ENCODE assay signal across 7 mouse cellular contexts in genomic region chr3:127553720-127554043, GRCm38 (mm10). TPM values are rescaled to one million over a fixed set of nuclear protein-coding genes. Genes with fewer than 3 reads are reported as not detected.
DNase-seq lines count a peak whose midpoint lies in the region; ATAC-seq lines count a peak whose summit lies in the region.

No protein-coding gene starts in this region.

- ATAC-seq in neural tube, embryonic 11.5 days (ENCODE audit: insufficient read depth, low FRiP score, low TSS enrichment) = no peak
- no peak for ATAC-seq in forebrain, embryonic 13.5 days
- ATAC-seq in liver, embryonic 13.5 days (ENCODE audit: low read depth) = no peak
- ATAC-seq in stomach, embryonic 16.5 days (ENCODE audit: insufficient read depth, low FRiP score) = no peak

- peaks cover 5% of the 10 kb centered on the region; the same call in 1 of the 2 replicates for H3K36me3 ChIP-seq in neural tube, embryonic 11.5 days (ENCODE audit: control insufficient read depth, insufficient read depth, low read length)
- H3K36me3 ChIP-seq in forebrain, embryonic 13.5 days (ENCODE audit: poor library complexity, severe bottlenecking) = peaks cover 22% of the 10 kb centered on the region
- peaks cover 31% of the 10 kb centered on the region for H3K36me3 ChIP-seq in liver, embryonic 13.5 days
- H3K36me3 ChIP-seq in stomach, embryonic 16.5 days (ENCODE audit: control insufficient read depth, insufficient read depth, low read length) = no peaks in the 10 kb centered on the region

- H3K4me2 ChIP-seq in neural tube, embryonic 11.5 days (ENCODE audit: low read depth) = peak overlapping the region; percentile 64
- peak overlapping the region; percentile 68 for H3K4me2 ChIP-seq in forebrain, embryonic 13.5 days
- H3K4me2 ChIP-seq in liver, embryonic 13.5 days = peak overlapping the region; percentile 83
- H3K4me2 ChIP-seq in stomach, embryonic 16.5 days (ENCODE audit: low read depth, low read length) = peak overlapping the region; percentile 71

- H3K27ac ChIP-seq in neural tube, embryonic 11.5 days (ENCODE audit: low read depth, low read length) = no peak overlapping the region
- no peak overlapping the region; the same call in 1 of the 2 replicates for H3K27ac ChIP-seq in forebrain, embryonic 13.5 days
- peak overlapping the region; percentile 71 for H3K27ac ChIP-seq in liver, embryonic 13.5 days
- H3K27ac ChIP-seq in stomach, embryonic 16.5 days (ENCODE audit: low read length) = peak overlapping the region; percentile 60

- DNase-seq in neural tube, embryonic 11.5 days (ENCODE audit: low spot score) = no peak
- no peak for DNase-seq in neural tube, embryonic 10.5 days (ENCODE audit: extremely low spot score, low spot score)
- DNase-seq in liver, embryonic 13.5 days = no peak
- no peak for DNase-seq in adrenal gland, adult 8-10 months
- DNase-seq in embryo, embryonic 11 days = no peak

- H3K9ac ChIP-seq in neural tube, embryonic 11.5 days (ENCODE audit: low read length) = peak overlapping the region; percentile 64
- peak overlapping the region; percentile 66 for H3K9ac ChIP-seq in forebrain, embryonic 13.5 days
- peak overlapping the region; percentile 87 for H3K9ac ChIP-seq in liver, embryonic 13.5 days
- H3K9ac ChIP-seq in stomach, embryonic 16.5 days (ENCODE audit: low read length) = peak overlapping the region; percentile 76

- WGBS in neural tube, embryonic 11.5 days = 2% methylated on average over 4 of the region's 4 CpGs
- 0% methylated on average over 4 of the region's 4 CpGs for WGBS in forebrain, embryonic 13.5 days
- WGBS in liver, embryonic 13.5 days (ENCODE audit: insufficient replicate concordance) = 1% methylated on average over 4 of the region's 4 CpGs
- under 1% methylated on average over 4 of the region's 4 CpGs for WGBS in stomach, embryonic 16.5 days

- H3K4me1 ChIP-seq in neural tube, embryonic 11.5 days (ENCODE audit: control insufficient read depth, insufficient read depth, low read length) = peaks cover 3% of the 10 kb centered on the region; the same call in 1 of the 2 replicates
- peaks cover 21% of the 10 kb centered on the region for H3K4me1 ChIP-seq in forebrain, embryonic 13.5 days
- H3K4me1 ChIP-seq in liver, embryonic 13.5 days (replicated peaks) = peaks cover 17% of the 10 kb centered on the region
- H3K4me1 ChIP-seq in stomach, embryonic 16.5 days (ENCODE audit: control insufficient read depth, insufficient read depth, low read length) = peaks cover 8% of the 10 kb centered on the region

- H3K27me3 ChIP-seq in neural tube, embryonic 11.5 days (ENCODE audit: control insufficient read depth, insufficient read depth, low read length) = no peaks in the 10 kb centered on the region
- H3K27me3 ChIP-seq in forebrain, embryonic 13.5 days = no peaks in the 10 kb centered on the region
- H3K27me3 ChIP-seq in liver, embryonic 13.5 days = no peaks in the 10 kb centered on the region
- no peaks in the 10 kb centered on the region for H3K27me3 ChIP-seq in stomach, embryonic 16.5 days (ENCODE audit: control insufficient read depth, insufficient read depth, low read length)

- peak overlapping the region; percentile 80 for H3K4me3 ChIP-seq in neural tube, embryonic 11.5 days (ENCODE audit: low read depth, low read length)
- H3K4me3 ChIP-seq in forebrain, embryonic 13.5 days = peak overlapping the region; percentile 68
- H3K4me3 ChIP-seq in liver, embryonic 13.5 days (replicated peaks) = peak overlapping the region; percentile 89
- H3K4me3 ChIP-seq in stomach, embryonic 16.5 days (replicated peaks; ENCODE audit: low read length) = peak overlapping the region; percentile 94

- H3K9me3 ChIP-seq in neural tube, embryonic 11.5 days (ENCODE audit: control insufficient read depth, low read length) = no peaks in the 10 kb centered on the region
- H3K9me3 ChIP-seq in forebrain, embryonic 13.5 days (replicated peaks) = no peaks in the 10 kb centered on the region
- no peaks in the 10 kb centered on the region for H3K9me3 ChIP-seq in liver, embryonic 13.5 days (replicated peaks)
- no peaks in the 10 kb centered on the region for H3K9me3 ChIP-seq in stomach, embryonic 16.5 days (replicated peaks; ENCODE audit: control insufficient read depth, low read length)

RNA-seq across cellular contexts. Expression of gene Zgrf1, which starts 0.4 kb away (rescaled TPM):
- polyA plus RNA-seq in neural tube, embryonic 11.5 days (2014; fragmentation: Nextera tagmentation; extraction: Ambion mirVana) = 9.7 TPM in 2 replicates
- 9.2 and 10.6 TPM in 2 replicates for polyA plus RNA-seq in forebrain, embryonic 13.5 days (2015; fragmentation: Nextera tagmentation; extraction: Ambion mirVana)
- 3.6 and 4.0 TPM in 2 replicates for polyA plus RNA-seq in liver, embryonic 13.5 days (2015; fragmentation: Nextera tagmentation; extraction: Ambion mirVana)
- polyA plus RNA-seq in stomach, embryonic 16.5 days (2015; fragmentation: Nextera tagmentation; extraction: Ambion mirVana) = 5.9 and 6.3 TPM in 2 replicates
- 1 to 10 TPM; 1.4 to 2.8 (median 2.0) TPM for total RNA-seq in adrenal gland, adult 8-10 months (2022)

RNA-seq across cellular contexts. Expression of gene Larp7, which starts 0.5 kb away (rescaled TPM):
- polyA plus RNA-seq in neural tube, embryonic 11.5 days (2014; fragmentation: Nextera tagmentation; extraction: Ambion mirVana) = 64.4 and 78.3 TPM in 2 replicates
- 58.2 and 59.1 TPM in 2 replicates for polyA plus RNA-seq in forebrain, embryonic 13.5 days (2015; fragmentation: Nextera tagmentation; extraction: Ambion mirVana)
- polyA plus RNA-seq in liver, embryonic 13.5 days (2015; fragmentation: Nextera tagmentation; extraction: Ambion mirVana) = 41.2 and 50.9 TPM in 2 replicates
- polyA plus RNA-seq in stomach, embryonic 16.5 days (2015; fragmentation: Nextera tagmentation; extraction: Ambion mirVana) = 44.5 and 45.9 TPM in 2 replicates
- total RNA-seq in adrenal gland, adult 8-10 months (2022) = 10 to 100 TPM; 19.0 to 20.0 (median 19.5) TPM

RNA-seq across cellular contexts. Expression of gene Ank2, which starts 54.5 kb away (rescaled TPM):
- 62.0 and 64.8 TPM in 2 replicates for polyA plus RNA-seq in neural tube, embryonic 11.5 days (2014; fragmentation: Nextera tagmentation; extraction: Ambion mirVana)
- 122 and 125 TPM in 2 replicates for polyA plus RNA-seq in forebrain, embryonic 13.5 days (2015; fragmentation: Nextera tagmentation; extraction: Ambion mirVana)
- 4.9 and 6.7 TPM in 2 replicates for polyA plus RNA-seq in liver, embryonic 13.5 days (2015; fragmentation: Nextera tagmentation; extraction: Ambion mirVana)
- polyA plus RNA-seq in stomach, embryonic 16.5 days (2015; fragmentation: Nextera tagmentation; extraction: Ambion mirVana) = 33.1 and 40.0 TPM in 2 replicates
- 10 to 100 TPM; 42.5 to 55.4 (median 46.6) TPM for total RNA-seq in adrenal gland, adult 8-10 months (2022)

Comparison
In these comparisons a context has a peak if more than half of its experiments do, and no peak if none do; other contexts are left out.
1. H3K27ac ChIP-seq: peak in liver, embryonic 13.5 days (single experiment) and stomach, embryonic 16.5 days (single experiment); none in neural tube, embryonic 11.5 days (single experiment) and forebrain, embryonic 13.5 days (single experiment).
2. Peak in every context shown above with its lines, with median percentiles within 50 percentile points of each other: H3K4me2 ChIP-seq, H3K4me3 ChIP-seq and H3K9ac ChIP-seq.